Mouse (Mus musculus): Measurements from ENCODE around the gene Rnf32. TPM values are rescaled to one million over a fixed set of nuclear protein-coding genes. Genes with fewer than 3 reads are reported as not detected.

Gene Rnf32
- total RNA-seq, 2 experiments from 2014 or later: 0.42 to 0.70 TPM

- DNase-seq: no peak
- intact Hi-C loops (cut with DNase I; ENCODE audit: low total_unique reads): no loop called here
Observed at GRCm38 (mm10) chr5:29253876-29254275, 58.1 kb downstream of the Rnf32 start.

GRCm38 (mm10) chr5:29270879-29271278 lies 75.1 kb downstream of the Rnf32 start:
- DNase-seq: no peak
- intact Hi-C loops (cut with DNase I; ENCODE audit: low total_unique reads): no loop called here

- no peak for DNase-seq
- intact Hi-C loops (cut with DNase I; ENCODE audit: low total_unique reads): no loop called here
Observed at GRCm38 (mm10) chr5:29273426-29273825, 77.6 kb downstream of the Rnf32 start.

DNA sequence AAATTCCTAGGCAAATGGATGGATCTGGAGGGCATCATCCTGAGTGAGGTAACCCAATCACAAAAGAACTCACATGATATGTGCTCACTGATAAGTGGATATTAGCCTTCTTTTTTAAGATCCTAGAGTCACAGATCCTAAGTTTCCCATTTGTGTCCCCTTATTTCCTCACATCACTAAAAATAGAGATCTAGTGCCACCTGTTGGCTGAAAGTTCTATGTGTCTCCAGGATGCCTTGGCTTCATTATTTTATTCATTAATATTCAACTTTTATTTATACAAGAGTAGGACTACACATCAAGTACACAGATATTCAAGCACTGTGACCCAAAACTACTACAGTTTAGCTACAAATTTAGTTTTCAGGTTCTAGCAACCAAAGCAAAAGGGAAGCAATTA lies 79.0 kb downstream of the Rnf32 start:
- intact Hi-C loops (cut with DNase I; ENCODE audit: low total_unique reads): no loop called here
- DNase-seq: no peak

Other genes with a start within 250 kb of the Rnf32 start
- 1 to 10 TPM; 8.8 to 9.1 TPM for gene Lmbr1, start 182.4 kb downstream of the Rnf32 start, total RNA-seq (2021)
- gene Nom1, start 238.7 kb downstream of the Rnf32 start, total RNA-seq (2021): 1 to 10 TPM; 8.4 to 9.2 TPM

Measured in gastrocnemius, postnatal 14 days (tissue).